Mouse (Mus musculus) liver, adult 2 months (tissue): ENCODE data around the gene Fblim1.

ENCODE experiments used
- CTCF ChIP-seq: fragments of 200-500 bp; IDR thresholded peaks from 2 replicates; pipeline ENCODE4 v1.5.1; 2011; ENCODE audit warnings: low read depth, low read length, control low read depth
- POLR2A ChIP-seq: fragments of 200-500 bp; IDR thresholded peaks from 2 replicates; pipeline ENCODE4 v1.6.1; 2011; ENCODE audit warnings: low read length, control low read depth; ENCODE audit not compliant: insufficient read depth; ENCODE audit errors: extremely low read depth

DNA sequence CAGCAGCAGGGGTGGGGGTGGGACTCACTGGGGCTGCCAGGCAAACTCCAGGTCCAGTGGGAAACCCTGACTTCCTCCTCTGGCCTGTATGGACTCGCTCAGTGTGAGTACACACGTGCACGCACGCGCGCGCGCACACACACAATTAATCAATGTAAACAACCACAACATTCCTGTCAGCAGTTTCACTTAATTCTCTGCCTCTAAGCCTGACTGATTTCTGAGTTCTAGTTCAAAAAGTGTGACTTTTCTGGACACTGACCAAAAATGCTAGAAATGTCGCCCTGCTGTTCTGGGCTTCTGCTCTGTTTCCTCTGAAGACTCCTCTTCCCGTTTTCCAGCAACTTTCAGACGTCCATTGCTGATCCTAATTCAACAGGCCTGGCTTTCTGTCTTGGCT is 43.6 kb downstream of the Fblim1 start:
- TF ChIP-seq CTCF (no peak), POLR2A (no peak)
